Mouse (Mus musculus): Measurements from ENCODE around the gene Ppp3ca.

DNA sequence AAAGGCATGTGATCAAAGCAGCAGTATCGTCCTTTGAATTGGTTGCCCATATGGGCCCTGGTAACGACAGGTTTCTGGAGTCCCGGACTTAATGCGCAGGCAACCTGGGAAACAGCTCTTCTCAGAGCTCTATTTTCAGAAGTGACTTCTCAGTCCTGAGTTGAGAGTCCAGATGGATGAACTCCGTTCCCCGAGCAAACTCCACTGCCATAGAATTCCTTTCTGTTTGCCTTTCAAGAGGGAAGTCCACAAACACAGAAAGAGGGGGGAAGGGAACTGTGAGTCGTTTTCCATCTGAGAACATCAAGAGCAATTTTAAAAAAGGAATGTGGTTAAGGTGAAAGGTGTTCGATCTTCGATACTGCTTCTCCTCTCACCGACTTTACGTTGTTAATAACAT is 312.1 kb downstream of the Ppp3ca start:
- TF ChIP-seq CTCF (IDR thresholded peaks at IDR 0.05; ENCODE audit: extremely low read depth, insufficient read length, insufficient replicate concordance, low read depth, low read length), result no peak
- no peak for TF ChIP-seq POLR2A (IDR thresholded peaks at IDR 0.05; ENCODE audit: low read depth, low read length)

Data from small intestine, adult 2 months (tissue).